Mouse (Mus musculus) stomach, postnatal 0 days (tissue): ENCODE results near the gene AI182371.

Experiments
- CTCF ChIP-seq: IDR thresholded peaks from 2 replicates; pipeline ENCODE4 v1.5.1; 2016; ENCODE audit warnings: antibody characterized with exemption, low read depth, mild to moderate bottlenecking, moderate library complexity
- EP300 ChIP-seq: optimal IDR thresholded peaks from 2 replicates; pipeline ENCODE3; 2016; ENCODE audit warnings: antibody characterized with exemption

- TF ChIP-seq CTCF, result no peak
- no peak for TF ChIP-seq EP300
These were observed 8.6 kb upstream of the AI182371 start for GRCm38 (mm10) chr2:35109924-35110304.
